Mouse (Mus musculus): ENCODE data around the gene Aplf. TPM values are rescaled to one million over a fixed set of nuclear protein-coding genes. Genes with fewer than 3 reads are reported as not detected.
"Not testable (repeated sequence)": the region's sequence is repeated elsewhere in the genome, so short reads cannot be mapped to it uniquely, and the experiment has no call there.

Gene Aplf
- 1 to 10 TPM; 7.4 to 9.6 (median 8.4) TPM for total RNA-seq (2022)

GRCm38 (mm10) chr6:87671771-87672517, at the start of gene Aplf:
TSS of gene Aplf (minus strand) at chr6:87672193.
- DNase-seq = peak; percentile 93

GRCm38 (mm10) chr6:87714091-87714490, 42.1 kb upstream of the Aplf start:
- no peak for DNase-seq

DNA sequence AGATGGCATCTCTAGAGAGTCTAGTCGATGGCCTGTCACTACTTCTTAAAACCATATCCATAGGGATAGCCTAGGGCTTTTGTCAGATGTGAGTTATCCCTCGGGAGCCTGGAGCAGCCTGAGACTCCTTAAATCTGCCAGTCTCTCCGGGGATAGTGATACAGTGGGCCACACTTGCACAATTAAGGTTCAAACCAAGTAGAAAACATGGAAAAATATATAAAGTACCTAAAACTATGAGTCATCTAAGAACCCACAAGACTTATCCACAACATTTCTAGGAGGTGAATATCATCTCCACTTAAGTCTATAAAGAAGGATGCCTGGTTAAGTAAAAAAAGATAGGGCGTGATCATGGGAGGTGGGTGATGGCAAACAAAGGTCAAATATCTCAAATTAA, 40.3 kb upstream of the Aplf start:
- DNase-seq = no peak

DNA sequence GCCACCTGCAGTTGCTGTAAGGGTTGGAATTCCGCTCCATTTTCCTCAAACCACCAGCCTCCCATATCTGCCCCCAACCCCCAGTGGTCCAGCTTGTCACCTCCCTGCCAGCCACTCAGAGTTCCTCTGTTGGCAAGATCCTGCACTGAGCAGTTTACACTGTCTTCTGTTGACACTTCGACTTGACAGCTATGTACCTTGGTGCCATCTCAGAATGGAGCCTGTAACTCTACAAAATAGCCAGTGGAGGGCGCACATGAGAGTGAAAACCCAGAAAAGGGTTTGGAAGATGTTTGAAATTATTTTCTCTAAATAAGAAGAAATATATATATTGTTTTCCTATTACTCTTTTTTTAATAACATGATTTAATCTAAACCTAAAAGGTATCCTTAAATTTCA, 34.3 kb upstream of the Aplf start:
- DNase-seq = no peak

DNA sequence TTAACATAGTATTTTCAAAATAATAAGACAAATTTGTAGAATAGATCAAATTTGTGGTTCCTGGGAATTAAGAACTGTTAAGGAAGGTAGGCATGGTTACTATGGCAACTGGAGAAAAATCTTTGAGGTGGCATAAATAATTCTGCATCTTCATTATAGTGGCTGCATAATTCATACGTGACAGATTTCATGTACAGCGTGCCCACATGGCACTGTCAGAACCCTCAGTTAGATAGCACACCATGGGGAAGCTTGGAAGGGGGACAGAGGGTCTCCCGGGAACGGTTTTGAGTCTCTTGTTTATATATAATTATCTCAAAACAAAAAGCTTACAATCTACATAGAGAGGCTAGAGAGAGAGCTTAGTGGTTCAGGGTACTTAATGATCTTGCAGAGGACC, 24.6 kb upstream of the Aplf start:
- no peak for DNase-seq

- DNase-seq = no peak
Measured at GRCm38 (mm10) chr6:87695947-87696346, 24.0 kb upstream of the Aplf start.

- DNase-seq = no peak
Measured at GRCm38 (mm10) chr6:87680418-87680817, 8.4 kb upstream of the Aplf start.

DNA sequence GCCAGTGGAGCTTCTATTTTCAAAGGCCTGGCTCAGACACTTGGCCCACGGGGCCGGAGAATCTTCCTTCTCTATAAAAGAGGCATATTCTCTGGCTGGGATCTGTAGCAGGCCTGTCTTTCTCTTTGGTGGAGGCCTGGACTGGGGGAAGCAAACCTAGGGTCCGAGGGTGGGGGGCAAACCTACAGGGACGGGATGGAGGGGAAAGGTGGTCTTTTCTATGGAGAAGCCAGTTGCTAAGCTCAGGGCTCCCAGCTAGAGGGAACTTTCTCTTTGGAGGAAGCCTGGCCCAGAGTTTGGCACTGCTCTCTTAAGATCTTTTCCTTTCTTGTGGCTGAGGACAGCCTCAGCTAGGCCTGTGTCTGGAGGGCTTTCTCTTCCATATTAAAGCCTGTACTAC, 668 bp upstream of the Aplf start:
- no peak for DNase-seq

- no peak for DNase-seq
Measured at GRCm38 (mm10) chr6:87671353-87671752, 640 bp downstream of the Aplf start.

- no peak for DNase-seq
Measured at GRCm38 (mm10) chr6:87669894-87670588, 2.0 kb downstream of the Aplf start.

- no peak for DNase-seq
Measured at GRCm38 (mm10) chr6:87668733-87669132, 3.3 kb downstream of the Aplf start.

GRCm38 (mm10) chr6:87667804-87668203, 4.2 kb downstream of the Aplf start:
- DNase-seq = no peak

DNA sequence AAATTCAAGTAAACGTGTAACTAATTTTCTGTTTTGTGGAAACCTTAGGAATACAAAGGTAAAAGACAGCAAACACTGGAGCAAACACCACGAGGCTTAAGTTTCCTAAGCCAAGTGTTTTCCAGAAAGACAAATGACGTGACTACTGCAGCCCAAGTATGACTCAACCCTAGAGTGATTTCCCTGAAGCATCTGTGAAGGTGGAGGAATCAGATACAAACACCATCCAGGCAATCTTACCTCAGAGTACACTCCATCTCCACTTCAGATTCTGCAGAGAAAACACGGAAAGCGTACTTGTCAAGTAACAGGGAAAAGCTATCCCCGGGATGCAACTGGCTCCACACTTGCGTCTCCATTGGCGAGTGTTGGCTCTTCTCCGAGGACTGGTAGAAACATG, 8.5 kb downstream of the Aplf start:
- no peak for DNase-seq

DNA sequence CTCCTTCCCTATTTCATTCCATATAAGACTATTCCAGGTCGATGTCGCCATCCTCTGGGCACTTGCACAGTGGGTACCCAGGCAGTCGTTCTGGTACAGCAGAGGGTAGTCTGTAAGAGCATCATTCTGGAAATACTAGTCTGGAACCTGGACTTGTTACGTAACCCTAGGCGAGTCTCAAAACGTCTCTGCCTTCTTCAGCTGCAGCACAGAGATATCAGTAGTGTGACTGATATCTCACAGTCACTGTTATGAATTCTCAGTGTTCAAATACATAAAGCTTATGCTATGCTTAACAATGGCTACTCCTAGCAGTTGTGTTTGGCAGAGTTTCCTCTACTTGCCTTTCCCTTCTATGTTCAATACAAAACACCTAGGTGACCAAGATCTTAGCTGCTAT, 9.8 kb downstream of the Aplf start:
- DNase-seq = no peak

DNA sequence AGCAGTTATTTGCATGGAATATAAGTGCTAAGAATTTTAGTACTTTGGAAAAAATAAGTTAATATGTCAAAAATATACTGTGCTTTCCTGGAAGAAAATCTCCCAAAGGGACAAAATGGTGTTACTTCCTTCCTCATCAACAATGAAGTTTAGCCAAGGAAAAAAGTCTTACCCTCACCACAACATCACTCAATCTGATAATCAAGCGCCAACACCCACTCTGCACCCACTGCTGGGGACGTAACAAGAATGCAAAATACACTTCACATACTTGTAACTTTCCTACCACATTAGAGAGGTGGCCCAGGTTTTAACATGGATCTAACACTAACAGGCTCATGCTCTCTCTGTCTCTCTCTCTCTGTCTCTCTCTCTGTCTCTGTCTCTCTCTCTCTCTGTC, 10.3 kb downstream of the Aplf start:
- no peak for DNase-seq

DNA sequence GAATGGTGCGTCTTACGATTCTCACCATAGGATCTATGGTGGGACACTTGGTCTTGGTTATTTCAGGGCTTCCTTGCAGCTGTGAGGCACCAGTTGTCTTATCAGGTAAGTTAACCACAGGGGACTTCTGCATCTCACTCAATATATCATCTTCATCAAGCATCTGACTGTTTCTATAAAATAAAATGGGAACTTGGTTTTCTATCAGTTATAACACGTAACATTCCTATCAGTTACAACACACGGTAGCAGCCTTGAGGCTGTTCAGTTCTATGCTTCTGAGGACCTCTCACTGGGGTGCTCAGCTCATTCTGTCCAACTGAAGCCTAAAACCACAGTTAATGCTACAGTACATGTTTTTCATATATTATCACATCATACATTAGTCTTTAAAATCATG, 13.2 kb downstream of the Aplf start:
- no peak for DNase-seq

DNA sequence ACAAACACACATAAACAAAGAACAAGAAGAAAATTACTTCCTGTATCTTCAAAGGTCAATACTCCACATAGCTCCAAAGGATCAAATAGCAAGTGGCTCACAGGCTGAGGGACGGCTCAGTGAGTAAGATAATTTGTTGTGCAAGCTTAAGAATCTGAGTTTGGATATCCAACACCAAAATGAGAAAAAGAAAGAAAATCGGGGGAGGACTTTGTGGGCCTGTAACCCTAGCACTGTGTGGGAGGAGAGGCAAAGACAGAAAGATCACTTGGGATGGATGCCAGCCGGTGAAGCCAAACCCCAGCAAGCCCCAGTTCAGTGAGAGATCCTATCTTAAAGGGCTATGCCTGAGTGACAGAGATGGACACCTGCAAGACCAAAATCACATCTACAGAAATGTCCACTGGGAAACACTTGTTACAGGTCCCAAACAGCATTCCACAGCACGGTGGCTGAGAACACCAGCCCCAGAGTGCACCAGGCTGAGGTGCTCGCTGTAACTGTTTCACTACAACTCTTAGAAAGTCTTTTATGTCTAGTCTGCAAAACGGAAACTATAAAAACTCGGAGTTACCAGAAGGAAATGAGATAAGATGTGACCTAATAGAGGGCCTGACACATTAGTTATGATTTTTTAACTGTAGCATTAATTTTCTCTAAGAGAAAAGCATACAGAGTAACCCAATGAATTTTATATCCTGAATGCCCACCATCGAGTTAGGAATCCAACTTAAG, 17.9 kb downstream of the Aplf start:
- DNase-seq = no peak

DNA sequence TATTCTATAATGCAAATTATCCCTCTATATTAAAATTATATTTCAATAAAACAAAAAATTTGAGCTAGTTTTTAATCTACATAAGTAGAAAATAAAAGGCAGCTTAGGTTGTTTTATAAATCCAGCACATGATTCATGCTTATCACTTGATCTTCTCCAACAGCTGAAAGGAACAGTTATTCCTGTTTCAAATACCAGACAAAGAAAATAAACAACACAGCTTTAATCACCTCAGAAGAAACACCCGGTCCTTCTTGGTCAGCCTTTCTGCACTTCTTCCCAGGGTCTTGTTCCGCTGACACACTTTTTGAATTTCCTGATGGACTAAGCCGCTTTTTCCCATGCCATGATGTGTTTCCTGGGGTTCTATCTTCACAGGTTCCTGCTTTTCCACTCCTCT, 18.5 kb downstream of the Aplf start:
- DNase-seq = no peak

DNA sequence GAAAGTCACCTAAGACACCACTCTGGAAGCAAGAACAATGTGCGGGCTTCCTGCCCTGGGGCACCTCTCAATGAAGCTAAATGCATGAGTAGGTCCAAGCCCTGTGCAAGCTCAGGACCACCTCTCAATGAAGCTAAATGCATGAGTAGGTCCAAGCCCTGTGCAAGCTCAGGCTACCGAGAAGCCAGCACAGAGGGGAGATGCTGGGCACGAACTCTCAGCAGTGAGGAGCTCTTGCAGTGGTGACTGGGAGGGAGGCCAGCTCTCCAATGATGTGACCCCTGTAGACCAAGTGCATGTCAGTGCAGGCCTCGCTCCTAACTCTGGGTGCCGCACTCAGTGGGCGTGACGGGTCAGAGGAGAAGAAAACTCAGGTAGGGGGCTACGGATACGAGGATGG, 19.3 kb downstream of the Aplf start:
- no peak for DNase-seq

- DNase-seq = no peak
Measured at GRCm38 (mm10) chr6:87651787-87652186, 20.2 kb downstream of the Aplf start.

- DNase-seq = no peak
Measured at GRCm38 (mm10) chr6:87638134-87638660, 33.8 kb downstream of the Aplf start.

- no peak for DNase-seq
Measured at GRCm38 (mm10) chr6:87632176-87632575, 39.8 kb downstream of the Aplf start.

DNA sequence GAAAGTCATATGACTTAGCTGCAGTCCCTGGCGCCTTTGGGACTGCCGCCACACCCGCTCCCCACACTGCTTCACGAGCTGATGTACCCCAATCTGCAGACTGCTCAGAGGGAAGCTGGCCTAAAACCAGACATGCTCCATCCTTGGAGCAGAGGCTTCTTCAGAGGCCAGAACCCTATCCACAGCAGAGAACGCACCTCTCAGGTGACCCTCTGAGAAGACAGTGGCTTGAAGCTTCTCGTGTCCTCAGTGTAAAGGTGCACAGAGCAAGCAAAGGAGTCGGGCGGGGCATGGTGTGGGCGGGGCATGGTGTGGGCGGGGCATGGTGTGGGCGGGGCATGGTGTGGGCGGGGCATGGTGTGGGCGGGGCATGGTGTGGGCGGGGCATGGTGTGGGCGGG, 43.1 kb downstream of the Aplf start:
- not testable (repeated sequence) for DNase-seq

Data from adrenal gland, adult 8-10 months (tissue).